Mouse (Mus musculus) myocyte (in vitro differentiated cells): Measurements from ENCODE around the gene Arrdc2.

Experiments
- CEBPB ChIP-seq: IDR thresholded peaks from 2 replicates; pipeline ENCODE4 v1.6.1; 2011; ENCODE audit warnings: mild to moderate bottlenecking, moderate library complexity; ENCODE audit not compliant: poor library complexity, insufficient read depth, severe bottlenecking
- E2F4 ChIP-seq: IDR thresholded peaks from one replicate; pipeline ENCODE4 v1.6.1; 2011; ENCODE audit warnings: mild to moderate bottlenecking, control low read depth, moderate library complexity; ENCODE audit not compliant: insufficient read depth
- MAX ChIP-seq: IDR thresholded peaks from one replicate; pipeline ENCODE4 v1.6.1; 2011; ENCODE audit warnings: low read depth, mild to moderate bottlenecking, control low read depth
- MYOG ChIP-seq, 3 experiments: IDR thresholded peaks; one replicate each; pipeline ENCODE4 v1.6.1; 2011; ENCODE audit warnings: control low read depth in 2 of 3, low read depth in 2 of 3, mild to moderate bottlenecking in 2 of 3; ENCODE audit not compliant: insufficient read length in 2 of 3, control insufficient read depth in 1 of 3, insufficient read depth in 1 of 3
- POLR2A ChIP-seq: IDR thresholded peaks from one replicate; pipeline ENCODE4 v1.6.1; 2011; ENCODE audit warnings: low read depth, mild to moderate bottlenecking, control low read depth, moderate library complexity; ENCODE audit not compliant: insufficient read length
- POLR2AphosphoS2 ChIP-seq: IDR thresholded peaks from one replicate; pipeline ENCODE4 v1.6.1; 2011; ENCODE audit warnings: low read depth, control low read depth; ENCODE audit not compliant: insufficient read length
- SRF ChIP-seq: IDR thresholded peaks from one replicate; pipeline ENCODE4 v1.6.1; 2011; ENCODE audit warnings: low read depth; ENCODE audit not compliant: control insufficient read depth, insufficient read length
- TCF12 ChIP-seq: IDR thresholded peaks from one replicate; pipeline ENCODE4 v1.6.1; 2011; ENCODE audit warnings: mild to moderate bottlenecking, control low read depth; ENCODE audit not compliant: poor library complexity, insufficient read depth, severe bottlenecking
- TCF3 ChIP-seq: IDR thresholded peaks from one replicate; pipeline ENCODE4 v1.6.1; 2011; ENCODE audit warnings: low read depth, control low read depth; ENCODE audit not compliant: insufficient read length
- USF1 ChIP-seq: IDR thresholded peaks from one replicate; pipeline ENCODE4 v1.6.1; 2011; ENCODE audit warnings: low read depth, mild to moderate bottlenecking, control low read depth, moderate library complexity

DNA sequence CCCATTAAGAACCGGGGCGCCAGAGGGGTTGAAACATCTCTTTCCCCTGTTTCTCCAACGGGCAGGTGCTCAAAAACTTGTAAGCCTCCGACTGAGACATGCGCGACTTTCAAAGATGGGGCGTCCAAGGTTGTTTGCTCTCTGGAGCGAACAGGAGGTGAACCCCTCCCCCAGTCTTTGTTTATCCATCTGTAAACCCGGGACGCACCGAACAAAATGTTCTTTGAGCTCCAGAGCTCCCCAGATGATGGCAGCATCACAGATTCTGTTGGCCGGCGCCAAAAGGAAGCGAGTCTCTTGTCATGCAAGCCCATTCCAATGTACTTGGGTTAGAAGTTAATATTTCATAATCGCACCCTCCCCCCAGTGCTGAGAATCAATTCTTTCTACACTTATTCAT, 41.2 kb downstream of the Arrdc2 start:
- no peak for TF ChIP-seq POLR2A
- TF ChIP-seq MAX = no peak
- TF ChIP-seq POLR2AphosphoS2 = no peak
- no peak for TF ChIP-seq TCF3
- no peak for TF ChIP-seq USF1
- no peak for TF ChIP-seq TCF12
- TF ChIP-seq MYOG (IDR thresholded peaks at IDR 0.05; ENCODE audit: control insufficient read depth in 1 of 3, insufficient read depth in 1 of 3, insufficient read length in 2 of 3, low read depth in 2 of 3) = no peak
- TF ChIP-seq E2F4 = no peak
- TF ChIP-seq SRF = no peak
- no peak for TF ChIP-seq CEBPB
